ENCODE assay signal across 7 mouse cellular contexts in the genomic region with DNA sequence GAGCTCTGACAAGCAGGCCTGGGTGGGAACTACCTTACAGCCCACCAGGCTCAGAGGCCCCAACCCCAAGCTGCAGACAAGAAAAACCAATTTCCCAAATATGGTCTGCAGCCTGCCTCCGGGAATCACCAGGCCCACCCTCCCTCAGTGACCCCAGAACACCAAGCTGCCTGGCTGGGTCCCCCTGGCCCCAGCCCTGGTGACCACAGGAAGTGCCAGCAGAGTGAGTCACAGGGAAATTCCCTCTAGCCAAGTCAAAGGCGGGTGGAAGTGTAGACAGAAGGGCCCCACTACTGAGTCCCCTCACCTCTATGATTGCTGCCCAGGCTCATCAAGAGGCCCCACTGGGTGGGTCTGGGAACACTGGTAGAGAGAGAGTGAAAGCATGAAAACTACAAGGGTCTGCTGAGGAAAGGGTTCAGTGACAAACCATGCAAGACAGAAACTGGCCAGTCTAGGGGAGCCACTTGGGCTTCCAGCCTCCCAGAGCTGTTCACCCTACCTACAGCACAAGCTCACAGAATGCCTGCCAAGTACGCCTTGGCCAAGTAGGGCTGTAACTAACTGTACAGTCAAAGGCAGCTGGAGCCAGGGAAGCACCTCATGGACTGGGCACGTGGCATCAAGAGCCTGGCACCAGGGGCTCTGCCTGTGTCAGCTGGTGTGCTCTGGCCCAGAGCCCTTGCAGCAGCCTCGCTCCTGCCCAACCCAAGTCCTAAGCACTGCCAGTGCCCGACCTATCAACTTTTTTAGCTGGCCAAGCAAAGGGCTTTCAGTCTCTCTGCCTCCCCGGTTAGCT. TPM values are rescaled to one million over a fixed set of nuclear protein-coding genes. Genes with fewer than 3 reads are reported as not detected.
DNase-seq lines count a peak whose midpoint lies in the region; ATAC-seq lines count a peak whose summit lies in the region.

No protein-coding gene starts in this region.

- H3K4me1 ChIP-seq in brown adipose tissue, adult 24 weeks (ENCODE audit: control insufficient read depth, insufficient read depth, insufficient read length, low read length), result peaks cover 66% of the 10 kb centered on the region
- peaks cover 67% of the 10 kb centered on the region for H3K4me1 ChIP-seq in hindbrain, embryonic 13.5 days (replicated peaks)

- peak; percentile 87 for DNase-seq in NIH3T3 (ENCODE audit: low read depth)
- DNase-seq in gastrocnemius, adult 18-20 months (ENCODE audit: low spot score), result peak; percentile 93
- peak; percentile 81 for DNase-seq in left cerebral cortex, adult 11 months (ENCODE audit: low spot score)
- DNase-seq in lung, postnatal 14 days, result peak; percentile 66
- no peak for DNase-seq in thymus, postnatal 4 days

- no peak overlapping the region for H3K4me3 ChIP-seq in brown adipose tissue, adult 24 weeks (ENCODE audit: insufficient read depth, low read depth, low read length)
- no peak overlapping the region for H3K4me3 ChIP-seq in hindbrain, embryonic 13.5 days

- no peaks in the 10 kb centered on the region; the same call in 1 of the 2 replicates for H3K36me3 ChIP-seq in hindbrain, embryonic 13.5 days

- no peaks in the 10 kb centered on the region for H3K9me3 ChIP-seq in hindbrain, embryonic 13.5 days

- 0 out of 2 replicates have a peak overlapping the region, but pooled peaks have one; percentile 24 for H3K9ac ChIP-seq in hindbrain, embryonic 13.5 days

- no peaks in the 10 kb centered on the region for H3K27me3 ChIP-seq in hindbrain, embryonic 13.5 days

- H3K4me2 ChIP-seq in hindbrain, embryonic 13.5 days, result no peak overlapping the region

- ATAC-seq in hindbrain, embryonic 13.5 days (ENCODE audit: low FRiP score), result no peak

- WGBS in hindbrain, embryonic 13.5 days, result 78% methylated on average over 7 of the region's 7 CpGs

- peak overlapping the region; percentile 93 for H3K27ac ChIP-seq in brown adipose tissue, adult 24 weeks (replicated peaks; ENCODE audit: low read depth, low read length)
- H3K27ac ChIP-seq in hindbrain, embryonic 13.5 days, result peak overlapping the region; percentile 66

RNA-seq across cellular contexts. Expression of gene Bcar1, which starts 17.3 kb away (rescaled TPM):
- polyA plus RNA-seq in brown adipose tissue, adult 24 weeks (2012; ENCODE audit: insufficient read depth, insufficient read length, missing spikeins), result 6.5 and 8.7 TPM in 2 replicates
- 10 to 100 TPM; 10.6 to 10.8 TPM for total RNA-seq in gastrocnemius, adult 18-20 months (2021)
- polyA plus RNA-seq in hindbrain, embryonic 13.5 days (2015; fragmentation: Nextera tagmentation; extraction: Ambion mirVana), result 55.4 and 55.6 TPM in 2 replicates

RNA-seq across cellular contexts. Expression of gene Ctrb1, which starts 35.5 kb away (rescaled TPM):
- not detected in 2 replicates for polyA plus RNA-seq in brown adipose tissue, adult 24 weeks (2012; ENCODE audit: insufficient read depth, insufficient read length, missing spikeins)
- under 1 TPM in 1 of 2 experiments, not detected in 1; 0.71 TPM for total RNA-seq in gastrocnemius, adult 18-20 months (2021)
- polyA plus RNA-seq in hindbrain, embryonic 13.5 days (2015; fragmentation: Nextera tagmentation; extraction: Ambion mirVana), result 3.1 TPM in 1 of 2 replicates, not detected in the other
